Mouse (Mus musculus) right cerebral cortex, postnatal 10 days (tissue): ENCODE data around the gene Gpr108.

Experiments
- DNase-seq, 2 experiments: peaks; one replicate each; pipeline ENCODE4 v3.0.0; 2021; ENCODE audit warnings: low spot score in 2 of 2

The Gpr108 gene

GRCm38 (mm10) chr17:57271301-57271700, 23.1 kb upstream of the Gpr108 start:
- DNase-seq = no peak

GRCm38 (mm10) chr17:57267556-57268126, 19.4 kb upstream of the Gpr108 start:
- no peak for DNase-seq

GRCm38 (mm10) chr17:57264972-57265945, 17.0 kb upstream of the Gpr108 start:
- peak in 1 of 2 experiments; percentile 59 for DNase-seq

- DNase-seq = no peak
Measured at GRCm38 (mm10) chr17:57264164-57264563, 15.9 kb upstream of the Gpr108 start.

GRCm38 (mm10) chr17:57262901-57263550, 14.8 kb upstream of the Gpr108 start:
- DNase-seq = no peak

- no peak for DNase-seq
Measured at GRCm38 (mm10) chr17:57261796-57262195, 13.6 kb upstream of the Gpr108 start.

- DNase-seq = no peak
Measured at GRCm38 (mm10) chr17:57261286-57261685, 13.0 kb upstream of the Gpr108 start.

- DNase-seq = no peak
Measured at GRCm38 (mm10) chr17:57260351-57260750, 12.1 kb upstream of the Gpr108 start.

GRCm38 (mm10) chr17:57259742-57260141, 11.5 kb upstream of the Gpr108 start:
- no peak for DNase-seq

GRCm38 (mm10) chr17:57258191-57258590, 9.9 kb upstream of the Gpr108 start:
- DNase-seq = no peak

GRCm38 (mm10) chr17:57256921-57257485, 8.8 kb upstream of the Gpr108 start:
- no peak for DNase-seq

- DNase-seq = no peak
Measured at GRCm38 (mm10) chr17:57255354-57255753, 7.1 kb upstream of the Gpr108 start.

GRCm38 (mm10) chr17:57253306-57253705, 5.1 kb upstream of the Gpr108 start:
- DNase-seq = no peak

- no peak for DNase-seq
Measured at GRCm38 (mm10) chr17:57251431-57251830, 3.2 kb upstream of the Gpr108 start.

- no peak for DNase-seq
Measured at GRCm38 (mm10) chr17:57250461-57251160, 2.4 kb upstream of the Gpr108 start.

- peak; percentile 91 to 93 for DNase-seq
Measured at GRCm38 (mm10) chr17:57249186-57250181, 1.2 kb upstream of the Gpr108 start, which contains the start of gene Trip10. TSS of gene Trip10 (plus strand) at chr17:57249455.

GRCm38 (mm10) chr17:57248771-57249170, 525 bp upstream of the Gpr108 start:
- peak in 1 of 2 experiments; percentile 54 for DNase-seq

- peak; percentile 97 to 99 for DNase-seq
Measured at GRCm38 (mm10) chr17:57247393-57248200, 649 bp downstream of the Gpr108 start.

GRCm38 (mm10) chr17:57246663-57247392, 1.4 kb downstream of the Gpr108 start:
- DNase-seq = no peak
